Mouse (Mus musculus): Measurements from ENCODE around the gene Ldhc.

The Ldhc gene

DNA sequence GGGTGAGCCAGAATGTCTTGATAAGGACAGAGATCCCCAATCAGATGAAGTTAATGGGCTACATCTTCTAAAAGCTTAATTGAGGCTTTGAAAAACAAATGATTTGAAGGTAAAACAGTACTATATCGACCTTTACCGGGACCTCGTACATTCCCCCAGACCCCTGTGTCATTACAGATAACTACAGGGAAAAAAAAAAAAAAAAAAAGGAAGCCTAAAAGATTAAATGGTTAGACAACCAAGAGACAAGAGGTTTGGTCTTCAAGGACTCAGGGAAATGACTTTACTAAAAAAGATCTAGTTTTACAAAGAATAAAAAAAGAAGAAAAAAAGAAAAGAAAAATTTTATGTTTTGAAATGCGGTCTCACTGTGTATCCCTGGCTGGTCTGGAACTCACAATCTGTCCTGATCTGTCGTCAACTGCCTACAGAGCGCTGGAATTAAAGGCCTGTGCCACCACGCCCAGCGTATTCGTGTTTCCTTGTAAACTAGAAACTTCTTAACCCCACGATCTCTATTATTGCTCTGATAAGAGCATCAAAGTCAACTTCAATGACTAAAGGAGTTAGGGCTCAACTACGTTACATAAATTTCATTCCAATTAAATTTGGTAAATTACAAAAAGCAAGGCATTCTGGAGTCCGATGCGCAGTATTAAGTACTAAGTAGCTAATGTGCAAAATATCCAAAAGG is 57.8 kb downstream of the Ldhc start:
- DNase-seq (ENCODE audit: low spot score), result no peak

DNA sequence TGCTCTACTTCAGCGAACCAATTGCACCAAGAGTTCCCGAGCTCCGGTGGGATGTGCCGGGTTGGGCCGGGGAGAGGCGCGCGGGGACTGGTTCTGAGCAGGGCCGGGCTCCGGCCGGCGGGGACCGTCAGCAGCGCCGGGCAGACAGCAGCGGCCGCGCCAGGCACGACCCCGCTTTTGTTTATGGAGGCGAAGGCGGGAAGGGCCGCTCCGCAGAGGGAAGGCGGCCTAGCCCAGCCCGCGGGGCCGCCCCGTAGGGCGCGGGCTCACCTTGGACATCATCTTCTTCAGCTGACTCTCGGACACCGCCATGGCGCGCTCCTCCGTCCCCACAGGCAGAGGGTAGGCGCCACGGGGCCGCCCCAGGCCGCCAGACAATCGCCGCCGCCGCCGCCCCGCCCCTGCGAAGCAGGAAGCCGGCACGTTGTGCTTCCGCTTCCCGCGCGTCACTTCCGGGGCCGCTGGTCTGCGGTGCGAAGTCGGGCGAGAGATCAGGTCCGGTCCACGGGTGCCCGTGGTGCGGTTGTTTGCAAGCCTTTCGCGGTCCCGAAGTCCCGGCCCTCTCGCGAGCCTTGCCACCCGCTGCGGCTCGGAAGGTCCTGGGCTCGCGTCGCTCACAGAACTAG is 58.7 kb downstream of the Ldhc start, which contains the start of gene Tsg101:
TSS of gene Tsg101 (minus strand) at position 419 of the 626 bp plus-strand sequence.
- peak; percentile 92 for DNase-seq (ENCODE audit: low spot score)

DNA sequence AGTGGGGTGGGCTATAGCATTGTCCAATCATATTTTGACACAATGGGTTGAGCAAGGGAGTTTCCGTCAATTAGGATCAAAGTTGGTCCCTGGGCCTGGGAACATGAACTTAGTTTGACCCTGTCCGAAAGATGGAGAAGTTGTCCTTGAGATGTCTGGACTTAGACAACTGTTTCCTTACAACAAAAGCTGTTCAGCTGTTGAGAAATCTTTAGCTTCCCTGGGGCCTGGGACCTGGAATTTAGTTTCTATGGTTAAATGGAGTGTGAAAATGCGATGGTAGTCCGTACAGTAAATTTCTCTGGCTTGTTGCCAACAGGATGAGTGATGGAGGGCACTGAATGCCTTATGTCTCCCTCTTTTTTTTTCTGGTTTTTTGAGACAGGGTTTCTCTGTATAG is 61.1 kb downstream of the Ldhc start:
- no peak for DNase-seq (ENCODE audit: low spot score)
